Mouse (Mus musculus) forebrain, embryonic 13.5 days (tissue): ENCODE data around the gene Zfp319. TPM values are rescaled to one million over a fixed set of nuclear protein-coding genes. Genes with fewer than 3 reads are reported as not detected.

ENCODE experiments used
- ATAC-seq: fragments of 200-750 bp; cut with Nextera tagmentation; 2 replicates; pipeline ENCODE4 v1.8.0; 2017
- H3K27ac ChIP-seq: fragments of 300-500 bp; sonication (generic); 2 replicates; pipeline ENCODE4 v1.5.1; 2015; ENCODE audit warnings: inconsistent platforms, mild to moderate bottlenecking, moderate library complexity
- H3K27me3 ChIP-seq: fragments of 300-500 bp; sonication (generic); 2 replicates; pipeline ENCODE4 v1.6.1; 2015; ENCODE audit warnings: mild to moderate bottlenecking, inconsistent platforms
- H3K36me3 ChIP-seq: fragments of 300-500 bp; sonication (generic); 2 replicates; pipeline ENCODE4 v1.6.1; 2015; ENCODE audit warnings: mild to moderate bottlenecking, inconsistent platforms; ENCODE audit not compliant: poor library complexity, severe bottlenecking
- H3K4me1 ChIP-seq: fragments of 300-500 bp; sonication (generic); 2 replicates; pipeline ENCODE4 v1.6.1; 2015; ENCODE audit warnings: inconsistent platforms
- H3K4me2 ChIP-seq: fragments of 300-500 bp; sonication (generic); 2 replicates; pipeline ENCODE4 v1.6.1; 2015; ENCODE audit warnings: inconsistent platforms, mild to moderate bottlenecking, moderate library complexity
- H3K4me3 ChIP-seq: fragments of 300-500 bp; sonication (generic); 2 replicates; pipeline ENCODE4 v1.5.1; 2015; ENCODE audit warnings: mild to moderate bottlenecking, inconsistent platforms
- H3K9ac ChIP-seq: fragments of 300-500 bp; sonication (generic); 2 replicates; pipeline ENCODE4 v1.6.1; 2015; ENCODE audit warnings: mild to moderate bottlenecking, inconsistent platforms
- H3K9me3 ChIP-seq: fragments of 300-500 bp; sonication (generic); replicated peaks from 2 replicates; pipeline ENCODE4 v1.6.1; 2016; ENCODE audit warnings: inconsistent platforms
- WGBS: fragments of 180-500 bp; shearing (Covaris S2); methylation state at CpG from one replicate; pipeline ENCODE4 v1.1.7; 2015; 5-methylcytosine and 5-hydroxymethylcytosine counted together
- polyA plus RNA-seq: library from polyadenylated mRNA; unstranded; fragments of >200 nt; fragmentation: Nextera tagmentation; extraction: Ambion mirVana; gene quantifications from 2 replicates; pipeline ENCODE4 v1.2.1, GENCODE M21; 2015

Gene Zfp319
- polyA plus RNA-seq, 1 experiment from 2014 or later = 15.3 TPM

DNA sequence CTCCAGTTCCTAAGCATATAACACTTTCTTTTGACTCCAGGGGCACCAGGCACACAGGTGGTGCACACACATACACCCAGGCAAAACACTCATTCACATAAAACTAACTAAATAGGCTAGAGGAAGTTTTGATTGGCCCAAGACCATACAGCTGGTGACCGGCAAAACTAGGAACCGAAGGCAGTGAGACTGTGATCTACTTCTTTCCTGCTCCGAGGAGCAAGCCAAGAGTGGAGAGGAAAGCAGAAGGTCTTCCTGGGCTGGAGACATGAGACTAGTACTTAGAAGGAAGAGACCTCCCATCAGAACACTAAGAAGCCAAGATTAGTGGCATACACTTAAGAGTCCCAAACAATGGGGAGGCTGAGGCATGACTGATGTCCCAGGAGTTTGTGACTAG, 8.5 kb downstream of the Zfp319 start:
- no peak overlapping the region for H3K4me3 ChIP-seq
- H3K4me1 ChIP-seq = peaks cover 35% of the 10 kb centered on the region
- peaks cover 51% of the 10 kb centered on the region for H3K36me3 ChIP-seq
- no peak for ATAC-seq
- WGBS = 84% methylated on average over 3 of the region's 3 CpGs
- no peak overlapping the region for H3K9ac ChIP-seq
- H3K9me3 ChIP-seq = no peaks in the 10 kb centered on the region
- no peak overlapping the region for H3K4me2 ChIP-seq
- peaks cover 15% of the 10 kb centered on the region for H3K27me3 ChIP-seq
- no peak overlapping the region for H3K27ac ChIP-seq

DNA sequence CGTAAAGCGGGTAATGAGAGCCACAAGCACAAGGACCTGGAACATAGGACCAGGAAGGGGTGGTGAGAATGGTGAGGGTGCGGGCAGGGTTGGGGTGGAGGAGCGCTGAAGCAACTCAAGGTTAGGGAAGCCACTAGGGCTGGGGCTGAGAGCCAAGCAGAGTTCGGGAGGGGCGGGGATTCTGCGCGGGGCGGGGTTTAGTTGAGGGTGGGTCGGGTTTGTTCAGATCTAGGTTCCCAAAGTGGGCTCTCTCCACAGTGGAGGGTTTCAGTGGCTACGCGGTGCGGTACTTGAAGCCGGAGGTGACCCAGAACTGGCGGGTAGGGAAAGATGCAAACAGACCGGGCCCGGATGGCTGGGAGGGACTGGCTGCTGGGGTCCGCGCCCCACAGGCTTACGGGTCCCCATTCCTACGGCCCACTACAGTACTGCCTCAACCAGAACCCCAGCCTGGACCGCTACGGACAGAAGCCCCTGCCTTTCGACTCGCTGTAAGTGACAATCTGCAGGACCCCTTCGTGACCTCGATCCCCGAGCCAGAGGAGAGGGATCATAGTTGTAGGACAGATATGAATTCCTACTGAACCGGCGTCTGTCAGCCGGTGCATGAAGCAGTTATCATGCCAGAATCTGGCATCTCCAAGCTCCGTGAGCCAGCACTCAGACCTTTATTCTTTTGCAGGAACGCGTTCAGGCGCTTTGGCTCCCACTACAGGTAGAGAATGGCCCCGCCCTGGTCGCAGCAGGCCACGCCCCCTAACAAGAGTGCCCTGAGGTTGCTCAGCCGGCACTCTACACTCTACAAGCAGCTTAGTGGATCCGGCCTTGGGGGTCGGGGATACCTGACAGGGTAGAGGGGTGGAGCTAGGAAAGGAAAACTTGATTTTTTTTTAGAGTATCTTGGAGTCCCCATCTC, 11.3 kb downstream of the Zfp319 start:
- WGBS = 3% methylated on average over 41 of the region's 41 CpGs
- peak overlapping the region; percentile 38 for H3K4me3 ChIP-seq
- no peak overlapping the region for H3K27ac ChIP-seq
- H3K9ac ChIP-seq = peak overlapping the region; percentile 57
- peak overlapping the region; percentile 71 for H3K4me2 ChIP-seq
- H3K4me1 ChIP-seq = peaks cover 21% of the 10 kb centered on the region
- ATAC-seq = peak; percentile 70
- peaks cover 23% of the 10 kb centered on the region for H3K36me3 ChIP-seq
- H3K9me3 ChIP-seq = no peaks in the 10 kb centered on the region
- peaks cover 15% of the 10 kb centered on the region for H3K27me3 ChIP-seq

DNA sequence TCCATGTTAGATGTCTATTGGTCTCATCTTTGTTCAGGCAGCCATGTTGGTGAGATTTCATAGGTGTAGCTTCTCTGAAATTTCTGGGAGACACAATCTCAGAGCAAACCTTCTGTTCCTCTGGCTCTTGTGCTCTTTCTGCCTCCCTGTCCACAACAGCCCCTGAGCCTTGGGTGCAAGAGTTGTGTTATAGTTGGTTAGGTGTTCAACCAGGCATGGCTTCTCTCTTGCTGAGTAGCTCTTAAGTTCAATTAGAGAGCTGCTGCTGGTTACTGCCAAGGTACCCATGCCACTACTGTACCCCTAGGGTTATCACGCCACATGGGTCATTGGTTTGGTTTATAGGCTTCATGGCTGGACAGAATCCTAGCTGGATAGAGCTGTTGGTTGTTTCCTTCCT, 16.4 kb downstream of the Zfp319 start:
- H3K36me3 ChIP-seq = no peaks in the 10 kb centered on the region
- H3K9me3 ChIP-seq = no peaks in the 10 kb centered on the region
- no peak overlapping the region for H3K9ac ChIP-seq
- ATAC-seq = no peak
- peaks cover 11% of the 10 kb centered on the region for H3K27me3 ChIP-seq
- no peak overlapping the region for H3K4me2 ChIP-seq
- WGBS = 84% methylated on average over 1 of the region's 1 CpGs
- peaks cover 14% of the 10 kb centered on the region for H3K4me1 ChIP-seq
- H3K4me3 ChIP-seq = no peak overlapping the region
- H3K27ac ChIP-seq = no peak overlapping the region

DNA sequence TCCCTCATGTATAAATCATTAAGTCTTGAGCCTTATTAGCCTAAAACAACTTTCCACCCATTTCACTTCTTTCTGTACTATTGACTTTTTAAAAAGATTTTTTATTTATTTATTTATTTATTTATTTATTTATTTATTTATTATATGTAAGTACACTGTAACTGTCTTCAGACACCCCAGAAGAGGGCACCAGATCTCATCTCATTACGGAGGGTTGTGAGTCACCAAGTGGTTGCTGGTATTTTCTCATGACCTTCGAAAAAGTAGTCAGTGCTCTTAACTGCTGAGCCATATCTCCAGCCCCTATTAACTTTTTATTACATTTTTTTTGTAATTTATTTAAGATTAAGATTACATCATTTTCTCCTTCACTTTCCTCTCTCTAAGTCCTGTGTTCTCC, 17.0 kb downstream of the Zfp319 start:
- no peak overlapping the region for H3K9ac ChIP-seq
- H3K36me3 ChIP-seq = no peaks in the 10 kb centered on the region
- no peak overlapping the region for H3K4me2 ChIP-seq
- peaks cover 8% of the 10 kb centered on the region for H3K27me3 ChIP-seq
- 78% methylated on average over 2 of the region's 2 CpGs for WGBS
- H3K4me1 ChIP-seq = peaks cover 13% of the 10 kb centered on the region
- no peak for ATAC-seq
- H3K27ac ChIP-seq = no peak overlapping the region
- no peaks in the 10 kb centered on the region for H3K9me3 ChIP-seq
- no peak overlapping the region for H3K4me3 ChIP-seq

DNA sequence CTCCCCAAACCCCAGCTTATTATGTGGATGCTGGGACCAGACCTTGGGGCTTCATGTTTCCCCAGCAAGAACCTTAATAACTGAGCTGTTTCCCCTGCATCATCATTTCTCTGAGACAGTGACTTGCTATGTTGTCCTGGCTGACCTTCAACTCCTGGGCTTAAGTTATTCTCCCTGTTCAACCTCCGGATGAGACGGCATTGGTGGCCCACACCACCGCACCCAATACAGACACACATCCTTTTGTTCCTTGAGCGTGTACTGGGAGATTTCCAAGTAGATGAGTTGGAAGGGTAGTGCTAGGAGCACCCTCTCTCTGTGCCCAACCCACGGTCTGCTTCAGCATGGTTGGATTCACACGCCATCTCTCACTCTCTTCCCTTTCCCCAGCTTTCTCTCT, 17.9 kb downstream of the Zfp319 start:
- no peak overlapping the region for H3K4me3 ChIP-seq
- peaks cover 13% of the 10 kb centered on the region for H3K4me1 ChIP-seq
- H3K4me2 ChIP-seq = no peak overlapping the region
- H3K36me3 ChIP-seq = no peaks in the 10 kb centered on the region
- 87% methylated on average over 6 of the region's 6 CpGs for WGBS
- no peak overlapping the region for H3K27ac ChIP-seq
- H3K27me3 ChIP-seq = 0 out of 2 replicates have a peak, but pooled peaks cover 4% of the 10 kb centered on the region
- H3K9ac ChIP-seq = no peak overlapping the region
- no peak for ATAC-seq
- no peaks in the 10 kb centered on the region for H3K9me3 ChIP-seq

DNA sequence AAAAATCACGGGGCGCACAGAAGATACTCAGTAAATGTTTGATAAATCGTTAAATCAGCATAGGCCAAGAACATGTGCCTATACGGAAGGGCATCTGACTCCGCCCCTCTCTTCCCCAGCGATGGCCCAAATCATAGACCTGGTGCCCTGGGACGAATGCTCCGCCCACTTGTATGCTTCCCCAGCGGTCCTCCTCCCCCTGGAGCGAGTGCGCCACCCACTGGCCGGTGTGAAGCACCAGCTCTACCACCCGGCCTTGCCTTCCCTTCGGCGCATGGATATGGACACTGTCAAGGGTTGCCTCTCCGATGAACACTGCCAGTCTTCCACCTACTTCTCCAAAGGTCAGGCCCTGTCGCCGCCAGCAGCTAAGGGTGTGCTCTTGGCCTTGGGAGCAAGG, 18.9 kb downstream of the Zfp319 start:
- H3K4me1 ChIP-seq = peaks cover 13% of the 10 kb centered on the region
- no peaks in the 10 kb centered on the region for H3K36me3 ChIP-seq
- ATAC-seq = no peak
- no peak overlapping the region for H3K27ac ChIP-seq
- H3K4me2 ChIP-seq = no peak overlapping the region
- no peaks in the 10 kb centered on the region for H3K9me3 ChIP-seq
- 74% methylated on average over 18 of the region's 18 CpGs for WGBS
- no peak overlapping the region for H3K9ac ChIP-seq
- H3K27me3 ChIP-seq = 0 out of 2 replicates have a peak, but pooled peaks cover 4% of the 10 kb centered on the region
- no peak overlapping the region for H3K4me3 ChIP-seq

DNA sequence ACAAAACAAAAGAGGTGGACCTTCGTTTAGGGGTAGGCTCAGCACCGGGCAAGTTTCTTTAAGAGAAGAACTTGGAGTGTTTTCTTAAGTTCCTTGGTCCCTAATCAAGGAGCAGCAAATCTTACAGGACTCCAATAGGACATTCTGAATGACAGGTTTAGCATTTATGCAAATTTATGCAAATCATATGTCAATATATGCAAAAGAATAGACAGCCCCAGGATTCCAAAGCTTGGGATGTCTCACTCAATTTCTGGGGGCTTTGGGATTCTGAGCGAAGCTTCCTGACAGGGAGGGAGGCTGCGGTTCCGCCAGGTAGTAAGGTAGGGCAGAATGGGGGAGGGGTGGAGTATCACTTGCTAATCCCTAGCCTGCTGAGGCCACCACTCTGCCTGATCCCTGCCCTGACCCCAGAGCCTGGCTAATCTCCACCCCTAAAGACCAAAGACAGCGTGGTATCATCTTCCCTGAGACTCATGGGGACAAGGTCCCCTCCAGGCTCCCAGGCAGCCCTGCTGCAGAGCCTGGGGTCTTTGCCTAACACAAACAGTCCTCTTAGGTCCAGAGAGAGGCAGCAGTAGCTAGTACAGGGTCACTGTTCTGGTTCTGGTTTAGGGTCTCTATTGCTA, 21.3 kb downstream of the Zfp319 start, which contains the start of gene Tepp:
Tepp (plus strand) TSS at position 225 of the 629 bp plus-strand sequence.
- Histone ChIP-seq H3K4me1 (peaks cover 13% of the 10 kb centered on the region), H3K36me3 (no peaks in the 10 kb centered on the region), H3K4me2 (no peak within 1 kb of the TSS), H3K9ac (no peak within 1 kb of the TSS), H3K4me3 (no peak within 1 kb of the TSS), H3K27ac (no peak within 1 kb of the TSS), H3K9me3 (no peaks in the 10 kb centered on the region), H3K27me3 (0 out of 2 replicates have a peak, but pooled peaks cover 4% of the 10 kb centered on the region)
- peak; percentile 72 for ATAC-seq
- WGBS = 13% methylated on average over 6 of the region's 6 CpGs

DNA sequence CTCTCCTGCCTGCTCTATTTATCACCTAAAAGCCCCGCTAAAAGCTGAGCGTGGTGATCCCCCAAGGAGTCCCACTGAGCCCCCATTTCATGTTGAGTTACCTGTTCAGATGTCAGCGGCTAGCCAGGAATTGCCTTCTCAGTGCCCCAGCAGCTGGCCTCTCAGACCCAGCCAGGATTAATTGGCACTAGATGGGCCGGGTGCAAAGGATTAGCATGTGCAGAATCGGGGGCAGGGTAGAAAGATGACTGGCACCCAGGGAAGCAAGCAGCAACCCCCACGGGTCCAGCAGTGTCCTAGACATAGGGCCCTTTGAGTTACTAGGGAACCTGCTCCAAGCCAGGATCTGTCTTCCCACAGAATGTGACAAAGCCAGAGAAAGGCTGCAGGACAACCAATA, 25.3 kb downstream of the Zfp319 start, which contains the start of gene Cngb1:
Cngb1 (minus strand) TSS at position 155 of the 400 bp plus-strand sequence.
- 37% methylated on average over 6 of the region's 6 CpGs for WGBS
- ATAC-seq = no peak
- no peaks in the 10 kb centered on the region for H3K36me3 ChIP-seq
- H3K27ac ChIP-seq = no peak within 1 kb of the TSS
- no peaks in the 10 kb centered on the region for H3K9me3 ChIP-seq
- H3K4me3 ChIP-seq = no peak within 1 kb of the TSS
- 0 out of 2 replicates have a peak, but pooled peaks cover 2% of the 10 kb centered on the region for H3K27me3 ChIP-seq
- no peak within 1 kb of the TSS for H3K9ac ChIP-seq
- H3K4me1 ChIP-seq = peaks cover 11% of the 10 kb centered on the region
- H3K4me2 ChIP-seq = no peak within 1 kb of the TSS

DNA sequence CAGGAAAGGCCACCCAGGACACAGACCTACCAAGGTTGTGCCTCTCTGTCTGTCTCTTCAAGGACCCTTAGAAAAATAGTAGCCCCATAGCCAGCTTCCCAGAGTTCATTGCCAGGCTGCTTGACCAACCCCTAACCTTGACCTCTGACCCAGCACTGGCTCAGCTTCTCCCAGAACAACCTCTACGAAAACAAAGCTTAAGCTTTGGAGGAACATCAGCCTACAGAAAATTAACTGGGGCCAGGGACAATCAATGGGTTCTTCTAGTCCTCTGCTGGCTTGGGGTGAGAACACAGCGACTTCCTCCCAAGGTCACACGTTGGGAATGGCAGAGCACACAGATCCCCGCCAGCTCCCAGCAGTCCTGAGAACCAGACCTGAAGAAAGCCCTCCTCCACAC, 26.2 kb downstream of the Zfp319 start:
- H3K9ac ChIP-seq = no peak overlapping the region
- H3K4me1 ChIP-seq = peaks cover 4% of the 10 kb centered on the region
- 74% methylated on average over 4 of the region's 4 CpGs for WGBS
- H3K27me3 ChIP-seq = no peaks in the 10 kb centered on the region
- no peaks in the 10 kb centered on the region for H3K9me3 ChIP-seq
- H3K4me2 ChIP-seq = no peak overlapping the region
- no peak overlapping the region for H3K27ac ChIP-seq
- H3K36me3 ChIP-seq = no peaks in the 10 kb centered on the region
- H3K4me3 ChIP-seq = no peak overlapping the region
- ATAC-seq = no peak

DNA sequence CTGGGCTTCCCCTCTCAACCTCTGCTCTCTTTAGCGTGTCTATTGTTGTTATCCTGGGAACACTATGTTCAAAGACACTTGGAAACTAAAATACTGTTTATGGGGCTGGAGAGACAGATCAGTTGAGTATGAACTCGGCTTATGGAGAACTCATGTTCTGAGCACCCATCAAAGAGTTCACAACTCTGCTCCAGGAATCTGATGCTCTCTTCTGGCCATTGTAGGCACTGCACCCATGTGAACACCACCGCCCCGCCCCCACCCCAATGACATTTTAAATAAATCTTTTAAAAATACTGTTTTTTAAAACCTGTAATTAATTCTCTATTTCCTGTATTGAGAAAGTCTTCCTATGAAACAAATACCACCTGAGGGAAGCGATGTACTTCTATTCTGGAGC, 29.3 kb downstream of the Zfp319 start:
- WGBS = 25% methylated on average over 5 of the region's 5 CpGs
- H3K4me1 ChIP-seq = no peaks in the 10 kb centered on the region
- H3K36me3 ChIP-seq = no peaks in the 10 kb centered on the region
- ATAC-seq = no peak
- H3K9ac ChIP-seq = no peak overlapping the region
- H3K4me3 ChIP-seq = no peak overlapping the region
- H3K9me3 ChIP-seq = no peaks in the 10 kb centered on the region
- no peaks in the 10 kb centered on the region for H3K27me3 ChIP-seq
- H3K4me2 ChIP-seq = no peak overlapping the region
- H3K27ac ChIP-seq = no peak overlapping the region

DNA sequence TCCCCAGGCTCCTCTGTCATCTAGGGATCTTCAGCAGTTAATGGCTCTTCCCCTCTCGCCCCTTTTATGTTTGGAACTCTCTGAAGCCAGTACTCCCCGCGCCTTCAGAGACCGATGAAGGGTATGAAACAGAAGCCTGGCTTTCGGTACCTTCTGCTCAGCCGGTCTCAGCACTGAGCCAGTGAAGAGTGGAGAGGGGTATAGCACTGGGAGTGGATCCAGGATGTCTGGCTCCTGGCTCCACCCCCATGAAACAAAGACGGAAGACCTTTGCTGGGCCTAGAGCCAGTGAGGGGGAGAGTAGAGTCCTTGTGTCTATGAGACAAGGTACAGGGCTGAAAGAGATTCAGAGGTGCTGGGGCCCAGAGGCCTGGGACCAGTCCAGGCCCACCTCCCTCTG, 37.9 kb downstream of the Zfp319 start:
- 70% methylated on average over 7 of the region's 7 CpGs for WGBS
- no peak overlapping the region for H3K27ac ChIP-seq
- peak; percentile 68 for ATAC-seq

DNA sequence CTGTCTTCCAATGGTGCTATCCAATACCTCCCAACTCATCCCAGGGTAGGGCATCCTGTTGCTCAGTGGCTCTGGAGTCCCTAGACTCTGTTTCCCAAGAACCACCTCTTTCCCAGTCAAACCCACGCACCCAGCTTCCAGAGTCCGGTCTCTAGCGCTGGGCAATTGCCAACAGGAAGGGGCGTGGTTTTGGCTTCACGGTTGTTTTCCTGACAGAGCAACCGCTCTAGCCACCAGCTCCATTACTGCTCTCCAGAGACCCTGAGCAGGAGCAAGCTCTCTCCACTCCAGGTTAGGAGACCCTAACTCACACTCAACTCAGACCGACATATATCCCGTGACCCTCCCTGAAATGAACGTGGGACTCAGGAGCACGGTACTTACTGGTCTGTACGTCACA, 38.6 kb downstream of the Zfp319 start:
- H3K4me2 ChIP-seq = no peak overlapping the region
- ATAC-seq = no peak
- H3K27ac ChIP-seq = no peak overlapping the region
- no peaks in the 10 kb centered on the region for H3K9me3 ChIP-seq
- no peaks in the 10 kb centered on the region for H3K27me3 ChIP-seq
- H3K9ac ChIP-seq = no peak overlapping the region
- no peak overlapping the region for H3K4me3 ChIP-seq
- no peaks in the 10 kb centered on the region for H3K36me3 ChIP-seq
- WGBS = 82% methylated on average over 11 of the region's 11 CpGs
- H3K4me1 ChIP-seq = peaks cover 11% of the 10 kb centered on the region; the same call in 1 of the 2 replicates

More for the DNA sequence above, 37.9 kb downstream of the Zfp319 start:
- H3K27me3 ChIP-seq = no peaks in the 10 kb centered on the region
- no peaks in the 10 kb centered on the region for H3K9me3 ChIP-seq
- H3K9ac ChIP-seq = no peak overlapping the region
- no peak overlapping the region for H3K4me3 ChIP-seq
- H3K4me2 ChIP-seq = no peak overlapping the region
- H3K4me1 ChIP-seq = peaks cover 11% of the 10 kb centered on the region; the same call in 1 of the 2 replicates
- H3K36me3 ChIP-seq = no peaks in the 10 kb centered on the region
